Mouse (Mus musculus): Measurements from ENCODE around the gene Plekhj1.

Plekhj1 gene

GRCm38 (mm10) chr10:80805925-80806324 lies 7.5 kb upstream of the Plekhj1 start:
- peak; percentile 57 to 70 for DNase-seq (ENCODE audit: low spot score in 2 of 2)

- no peak for DNase-seq (ENCODE audit: low spot score in 2 of 2)
These were observed 6.9 kb upstream of the Plekhj1 start for GRCm38 (mm10) chr10:80805322-80805721.

GRCm38 (mm10) chr10:80804916-80805315 lies 6.5 kb upstream of the Plekhj1 start, which contains the start of gene Amh:
Gene Amh, plus strand, starts transcription at chr10:80805243.
- DNase-seq (ENCODE audit: low spot score in 2 of 2) = no peak

- no peak for DNase-seq (ENCODE audit: low spot score in 2 of 2)
These were observed 5.9 kb upstream of the Plekhj1 start for GRCm38 (mm10) chr10:80804340-80804739.

- no peak for DNase-seq (ENCODE audit: low spot score in 2 of 2)
These were observed 4.6 kb upstream of the Plekhj1 start for GRCm38 (mm10) chr10:80802996-80803395.

GRCm38 (mm10) chr10:80802204-80802912 lies 3.9 kb upstream of the Plekhj1 start:
- DNase-seq (ENCODE audit: low spot score in 2 of 2) = no peak

- DNase-seq (ENCODE audit: low spot score in 2 of 2) = no peak
These were observed 692 bp upstream of the Plekhj1 start for GRCm38 (mm10) chr10:80799070-80799566.

- DNase-seq (ENCODE audit: low spot score in 2 of 2) = peak in 1 of 2 experiments; percentile 14
These were observed 958 bp downstream of the Plekhj1 start for GRCm38 (mm10) chr10:80797186-80798149.

- DNase-seq (ENCODE audit: low spot score in 2 of 2) = no peak
These were observed 2.0 kb downstream of the Plekhj1 start for GRCm38 (mm10) chr10:80796307-80796848.

GRCm38 (mm10) chr10:80794750-80795149 lies 3.7 kb downstream of the Plekhj1 start:
- DNase-seq (ENCODE audit: low spot score in 2 of 2) = no peak

GRCm38 (mm10) chr10:80793803-80794202 lies 4.6 kb downstream of the Plekhj1 start:
- no peak for DNase-seq (ENCODE audit: low spot score in 2 of 2)

GRCm38 (mm10) chr10:80793033-80793784 lies 5.2 kb downstream of the Plekhj1 start:
- DNase-seq (ENCODE audit: low spot score in 2 of 2) = no peak

GRCm38 (mm10) chr10:80792175-80793032 lies 6.0 kb downstream of the Plekhj1 start:
- no peak for DNase-seq (ENCODE audit: low spot score in 2 of 2)

GRCm38 (mm10) chr10:80791476-80792174 lies 6.8 kb downstream of the Plekhj1 start:
- DNase-seq (ENCODE audit: low spot score in 2 of 2) = no peak

GRCm38 (mm10) chr10:80790761-80791404 lies 7.5 kb downstream of the Plekhj1 start:
- no peak for DNase-seq (ENCODE audit: low spot score in 2 of 2)

- no peak for DNase-seq (ENCODE audit: low spot score in 2 of 2)
These were observed 10.9 kb downstream of the Plekhj1 start for GRCm38 (mm10) chr10:80787517-80787916.

- no peak for DNase-seq (ENCODE audit: low spot score in 2 of 2)
These were observed 12.5 kb downstream of the Plekhj1 start for GRCm38 (mm10) chr10:80785963-80786362.

- no peak for DNase-seq (ENCODE audit: low spot score in 2 of 2)
These were observed 13.6 kb downstream of the Plekhj1 start for GRCm38 (mm10) chr10:80784871-80785270.

- no peak for DNase-seq (ENCODE audit: low spot score in 2 of 2)
These were observed 14.1 kb downstream of the Plekhj1 start for GRCm38 (mm10) chr10:80784302-80784701.
